Mouse (Mus musculus) thymus, postnatal 0 days (tissue): ENCODE data around the gene Gsk3b. TPM values are rescaled to one million over a fixed set of nuclear protein-coding genes. Genes with fewer than 3 reads are reported as not detected.

Source experiments
- DNase-seq: peaks from one replicate; pipeline ENCODE4 v3.0.0-alpha.2; 2015; ENCODE audit warnings: low spot score
- polyA plus RNA-seq: library from polyadenylated mRNA; unstranded; fragments of >200 nt; fragmentation: Nextera tagmentation; extraction: Ambion mirVana; gene quantifications from 2 replicates; pipeline ENCODE4 v1.2.1, GENCODE M21; 2015

The Gsk3b gene
- polyA plus RNA-seq, 1 experiment from 2014 or later: 45.6 TPM

DNA sequence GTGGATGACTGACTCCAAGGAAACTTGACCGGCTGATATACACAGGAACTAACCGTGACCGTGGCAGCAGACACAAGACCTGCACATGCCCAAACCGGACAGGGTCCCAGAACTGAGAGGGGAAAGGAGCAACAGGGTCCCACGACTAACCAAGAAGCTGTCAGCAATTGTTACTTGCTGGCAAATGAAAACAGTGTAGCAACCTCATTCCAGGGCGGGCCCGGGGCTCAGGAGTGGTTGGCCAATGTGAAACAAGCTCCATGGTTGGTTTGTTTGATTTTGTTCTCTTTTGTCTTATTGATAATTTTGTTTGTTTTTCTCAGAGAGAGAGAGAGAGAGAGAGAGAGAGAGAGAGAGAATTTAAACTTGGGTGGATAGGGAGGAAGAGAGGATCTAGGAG is 192.2 kb downstream of the Gsk3b start:
- DNase-seq: no peak

GRCm38 (mm10) chr16:38282559-38283160 is 193.9 kb downstream of the Gsk3b start:
- DNase-seq: no peak

DNA sequence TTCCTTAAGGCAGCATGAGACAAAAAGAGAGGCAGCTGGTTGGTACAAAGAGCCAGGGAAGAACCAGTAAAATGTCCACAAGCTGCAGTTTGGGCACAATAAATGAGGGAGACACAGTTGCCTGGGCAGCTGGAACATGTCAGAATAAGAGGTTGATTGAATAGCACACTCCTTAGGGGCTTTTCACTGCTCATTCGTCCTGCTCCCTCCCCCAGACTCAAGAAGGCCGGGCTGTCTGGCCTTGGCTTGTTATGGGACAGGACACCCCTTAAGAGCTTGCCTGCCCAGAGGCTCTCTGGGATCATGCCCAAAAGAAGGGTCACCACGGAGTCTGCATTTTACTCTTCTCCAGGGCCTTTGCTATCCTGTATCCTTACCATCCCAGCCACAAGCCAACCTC is 194.5 kb downstream of the Gsk3b start:
- DNase-seq: no peak

- no peak for DNase-seq
Measured at GRCm38 (mm10) chr16:38285801-38286200, 197.0 kb downstream of the Gsk3b start.

GRCm38 (mm10) chr16:38286541-38286940 is 197.7 kb downstream of the Gsk3b start:
- no peak for DNase-seq

- DNase-seq: no peak
Measured at GRCm38 (mm10) chr16:38287357-38287756, 198.6 kb downstream of the Gsk3b start.

GRCm38 (mm10) chr16:38287762-38288161 is 199.0 kb downstream of the Gsk3b start:
- DNase-seq: no peak

- DNase-seq: no peak
Measured at GRCm38 (mm10) chr16:38288851-38289250, 200.1 kb downstream of the Gsk3b start.

GRCm38 (mm10) chr16:38290151-38290550 is 201.3 kb downstream of the Gsk3b start:
- no peak for DNase-seq

GRCm38 (mm10) chr16:38294685-38295348 is 206.0 kb downstream of the Gsk3b start, which contains the start of gene Nr1i2:
Gene Nr1i2 (minus strand): TSS chr16:38294824.
- DNase-seq: no peak

DNA sequence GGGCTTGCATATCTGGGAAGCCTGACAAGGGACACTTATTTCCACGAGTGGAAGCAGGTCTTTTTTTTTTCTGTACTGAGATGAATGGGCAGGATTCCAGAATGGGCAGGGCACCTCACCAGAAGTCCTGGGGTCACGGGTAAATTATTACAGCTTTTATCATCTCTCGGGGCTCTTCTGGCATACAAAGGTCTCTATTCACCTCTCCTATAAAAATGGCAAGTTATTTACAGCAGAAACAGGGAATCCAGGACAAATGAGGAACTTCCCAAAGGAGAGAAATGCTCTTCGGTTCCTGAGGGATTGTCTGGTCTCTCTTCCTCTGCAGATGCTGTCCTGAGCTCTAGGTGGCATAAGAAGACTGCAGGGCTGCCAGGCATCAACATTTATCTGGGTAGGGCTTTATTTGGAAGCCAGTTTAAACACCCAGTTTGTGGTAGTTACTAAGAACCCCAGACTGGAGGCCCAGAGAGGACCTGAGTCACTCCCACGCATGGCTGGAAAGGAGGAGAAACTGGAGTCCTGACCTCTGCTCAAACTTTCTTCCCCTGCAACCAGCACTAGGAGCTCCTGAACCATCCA is 206.6 kb downstream of the Gsk3b start:
- no peak for DNase-seq

Other genes starting within 250 kb of the Gsk3b start
- gene Gm36028, start 227.9 kb upstream of the Gsk3b start, polyA plus RNA-seq: 0.12 and 0.17 TPM in 2 replicates
- 31.2 and 34.6 TPM in 2 replicates for gene Lrrc58, start 220.6 kb upstream of the Gsk3b start, polyA plus RNA-seq
- gene Gpr156, start 172.5 kb upstream of the Gsk3b start, polyA plus RNA-seq: 0.13 and 0.23 TPM in 2 replicates
- 0.05 TPM in 1 of 2 replicates, not detected in the other for gene Nr1i2, start 205.8 kb downstream of the Gsk3b start, polyA plus RNA-seq